Mouse (Mus musculus) liver, postnatal 0 days (tissue): ENCODE data around the gene St6galnac6.

ENCODE experiments used
- CTCF ChIP-seq: sonication (generic); IDR thresholded peaks from 2 replicates; pipeline ENCODE4 v1.5.1; 2016; ENCODE audit warnings: antibody characterized with exemption, low read depth
- EP300 ChIP-seq: IDR thresholded peaks from 2 replicates; pipeline ENCODE4 v1.6.1; 2016; ENCODE audit warnings: antibody characterized with exemption, low read depth, mild to moderate bottlenecking

- TF ChIP-seq CTCF (no peak), EP300 (no peak)
Measured at GRCm38 (mm10) chr2:32587731-32588321, 11.7 kb upstream of the St6galnac6 start.
